ENCODE assay signal across 25 mouse cellular contexts in genomic region chr16:11752557-11752956, GRCm38 (mm10).
"Had no signal": no experiment of that assay in that cellular context is flagged by ENCODE, and none has a peak within 500 bp of the region (broad histone marks: within the 10 kb centered on the region; RNA-seq: fewer than 3 reads in every experiment).

No protein-coding gene starts in this region.

- H3K9me3 ChIP-seq: heart, embryonic 13.5 days; heart, embryonic 15.5 days; hindbrain, embryonic 10.5 days; hindbrain, embryonic 12.5 days; intestine, embryonic 15.5 days; limb, embryonic 10.5 days; limb, embryonic 12.5 days; liver, embryonic 12.5 days had no signal

- H3K4me1 ChIP-seq: heart, embryonic 13.5 days; heart, embryonic 15.5 days; hindbrain, embryonic 10.5 days; hindbrain, embryonic 12.5 days; intestine, embryonic 15.5 days; limb, embryonic 10.5 days; limb, embryonic 12.5 days; liver, embryonic 12.5 days had no signal

- ATAC-seq: forebrain, postnatal 0 days; hindbrain, embryonic 16.5 days; inflammation-experienced regulatory T-cells, adult 6 months; intestine, embryonic 15.5 days; liver, embryonic 12.5 days had no signal

- H3K4me2 ChIP-seq: heart, embryonic 11.5 days; heart, embryonic 13.5 days; heart, embryonic 15.5 days; hindbrain, embryonic 12.5 days; hindbrain, embryonic 14.5 days; intestine, embryonic 15.5 days; limb, embryonic 12.5 days; liver, embryonic 12.5 days had no signal

- DNase-seq: forebrain, postnatal 0 days; gastrocnemius, postnatal 14 days; heart, adult 18-20 months; heart, postnatal 36 days; kidney, adult 18-20 months; kidney, adult 8-10 months; kidney, postnatal 14 days; kidney, postnatal 36 days; layer of hippocampus, adult 9-11 months; layer of hippocampus, postnatal 36 days; liver had no signal

- H3K27ac ChIP-seq: heart, embryonic 13.5 days; heart, embryonic 15.5 days; hindbrain, embryonic 10.5 days; hindbrain, embryonic 12.5 days; hindbrain, embryonic 14.5 days; intestine, embryonic 15.5 days; kidney, postnatal 0 days; limb, embryonic 10.5 days; limb, embryonic 12.5 days; liver, embryonic 12.5 days; liver, embryonic 14.5 days had no signal

- H3K27me3 ChIP-seq: heart, embryonic 13.5 days; heart, embryonic 15.5 days; hindbrain, embryonic 12.5 days; intestine, embryonic 15.5 days; limb, embryonic 12.5 days; liver, embryonic 12.5 days had no signal

- H3K9ac ChIP-seq: forebrain, postnatal 0 days; heart, embryonic 13.5 days; heart, embryonic 15.5 days; hindbrain, embryonic 12.5 days; hindbrain, embryonic 14.5 days; intestine, embryonic 15.5 days; limb, embryonic 12.5 days; liver, embryonic 12.5 days; liver, embryonic 14.5 days had no signal

- H3K36me3 ChIP-seq: heart, embryonic 13.5 days; heart, embryonic 15.5 days; hindbrain, embryonic 10.5 days; hindbrain, embryonic 12.5 days; intestine, embryonic 15.5 days; limb, embryonic 10.5 days; limb, embryonic 12.5 days; liver, embryonic 12.5 days had no signal

- H3K4me3 ChIP-seq: heart, embryonic 13.5 days; heart, embryonic 15.5 days; hindbrain, embryonic 10.5 days; hindbrain, embryonic 12.5 days; intestine, embryonic 15.5 days; limb, embryonic 10.5 days; limb, embryonic 12.5 days; liver, embryonic 12.5 days had no signal
